Mouse (Mus musculus) hindbrain, embryonic 16.5 days (tissue): Measurements from ENCODE around the gene Dnal4. TPM values are rescaled to one million over a fixed set of nuclear protein-coding genes. Genes with fewer than 3 reads are reported as not detected.
A peak's percentile ranks its signal among the peaks of the same experiment; 100 is the strongest.

Experiments
- ATAC-seq: fragments of 200-750 bp; cut with Nextera tagmentation; 2 replicates; pipeline ENCODE4 v1.8.0; 2017; ENCODE audit warnings: moderate TSS enrichment, moderate library complexity
- H3K27ac ChIP-seq: fragments of 300-500 bp; sonication (generic); 2 replicates; pipeline ENCODE4 v1.5.1; 2014; ENCODE audit warnings: low read depth, mild to moderate bottlenecking, control low read depth, low read length, moderate library complexity
- H3K27me3 ChIP-seq: fragments of 300-500 bp; sonication (generic); replicated peaks from 2 replicates; pipeline ENCODE4 v1.6.1; 2014; ENCODE audit warnings: low read length; ENCODE audit not compliant: control insufficient read depth, insufficient read depth
- H3K36me3 ChIP-seq: fragments of 300-500 bp; sonication (generic); 2 replicates; pipeline ENCODE4 v1.6.1; 2014; ENCODE audit warnings: mild to moderate bottlenecking, low read length, moderate library complexity, mixed read lengths; ENCODE audit not compliant: control insufficient read depth, insufficient read depth
- H3K4me1 ChIP-seq: fragments of 300-500 bp; sonication (generic); 2 replicates; pipeline ENCODE4 v1.6.1; 2014; ENCODE audit warnings: low read depth, low read length; ENCODE audit not compliant: control insufficient read depth, insufficient read depth
- H3K4me2 ChIP-seq: fragments of 300-500 bp; sonication (generic); 2 replicates; pipeline ENCODE4 v1.6.1; 2014; ENCODE audit warnings: mild to moderate bottlenecking, low read length, control low read depth, moderate library complexity
- H3K4me3 ChIP-seq: fragments of 300-500 bp; sonication (generic); 2 replicates; pipeline ENCODE4 v1.5.1; 2014; ENCODE audit warnings: mild to moderate bottlenecking, low read length, control low read depth, moderate library complexity
- H3K9ac ChIP-seq: fragments of 300-500 bp; sonication (generic); 2 replicates; pipeline ENCODE4 v1.6.1; 2014; ENCODE audit warnings: low read depth, mild to moderate bottlenecking, control low read depth, low read length, moderate library complexity
- H3K9me3 ChIP-seq: fragments of 300-500 bp; sonication (generic); 2 replicates; pipeline ENCODE4 v1.6.1; 2014; ENCODE audit warnings: mild to moderate bottlenecking, low read length, moderate library complexity; ENCODE audit not compliant: control insufficient read depth
- WGBS: fragments of 180-500 bp; shearing (Covaris S2); extraction: QIAGEN DNeasy Blood & Tissue Kit; methylation state at CpG from one replicate; pipeline ENCODE4 v1.1.7; 2014; 5-methylcytosine and 5-hydroxymethylcytosine counted together
- polyA plus RNA-seq: library from polyadenylated mRNA; unstranded; fragments of >200 nt; fragmentation: Nextera tagmentation; extraction: Ambion mirVana; gene quantifications from 2 replicates; pipeline ENCODE4 v1.2.1, GENCODE M21; 2015

The Dnal4 gene
- polyA plus RNA-seq, 1 experiment from 2014 or later: 61.8 TPM

- Histone ChIP-seq H3K36me3 (peaks cover 3% of the 10 kb centered on the region; the same call in 1 of the 2 replicates), H3K27ac (no peak overlapping the region), H3K27me3 (no peaks in the 10 kb centered on the region), H3K4me1 (peaks cover 12% of the 10 kb centered on the region), H3K4me2 (no peak overlapping the region), H3K9ac (no peak overlapping the region), H3K4me3 (no peak overlapping the region), H3K9me3 (no peaks in the 10 kb centered on the region)
- ATAC-seq: no peak
- WGBS: 77% methylated on average over 16 of the region's 16 CpGs
Observed at GRCm38 (mm10) chr15:79767327-79767961, 10.2 kb downstream of the Dnal4 start.

- Histone ChIP-seq H3K36me3 (peaks cover 7% of the 10 kb centered on the region; the same call in 1 of the 2 replicates), H3K9ac (no peak overlapping the region), H3K4me1 (peaks cover 12% of the 10 kb centered on the region), H3K27me3 (no peaks in the 10 kb centered on the region), H3K9me3 (no peaks in the 10 kb centered on the region), H3K4me2 (no peak overlapping the region), H3K27ac (no peak overlapping the region), H3K4me3 (no peak overlapping the region)
- ATAC-seq: no peak
- WGBS: 81% methylated on average over 10 of the region's 10 CpGs
Observed at GRCm38 (mm10) chr15:79766586-79767071, 11.0 kb downstream of the Dnal4 start.

GRCm38 (mm10) chr15:79766168-79766567, 11.5 kb downstream of the Dnal4 start:
- Histone ChIP-seq H3K4me1 (peaks cover 10% of the 10 kb centered on the region), H3K27me3 (no peaks in the 10 kb centered on the region), H3K27ac (no peak overlapping the region), H3K4me2 (no peak overlapping the region), H3K4me3 (no peak overlapping the region), H3K9ac (no peak overlapping the region), H3K9me3 (no peaks in the 10 kb centered on the region), H3K36me3 (peaks cover 9% of the 10 kb centered on the region; the same call in 1 of the 2 replicates)
- WGBS: 64% methylated on average over 10 of the region's 10 CpGs
- no peak for ATAC-seq

- no peak overlapping the region for H3K4me3 ChIP-seq
- H3K4me2 ChIP-seq: no peak overlapping the region
- H3K27me3 ChIP-seq: no peaks in the 10 kb centered on the region
- H3K9me3 ChIP-seq: no peaks in the 10 kb centered on the region
- 75% methylated on average over 2 of the region's 2 CpGs for WGBS
- peaks cover 7% of the 10 kb centered on the region for H3K4me1 ChIP-seq
- H3K36me3 ChIP-seq: peaks cover 9% of the 10 kb centered on the region; the same call in 1 of the 2 replicates
- H3K9ac ChIP-seq: no peak overlapping the region
- no peak overlapping the region for H3K27ac ChIP-seq
- ATAC-seq: no peak
Observed at GRCm38 (mm10) chr15:79765361-79765760, 12.3 kb downstream of the Dnal4 start.

GRCm38 (mm10) chr15:79764539-79765267, 12.9 kb downstream of the Dnal4 start:
- no peaks in the 10 kb centered on the region for H3K9me3 ChIP-seq
- H3K4me2 ChIP-seq: no peak overlapping the region
- H3K4me1 ChIP-seq: peaks cover 7% of the 10 kb centered on the region
- no peak overlapping the region for H3K9ac ChIP-seq
- peaks cover 9% of the 10 kb centered on the region; the same call in 1 of the 2 replicates for H3K36me3 ChIP-seq
- H3K27ac ChIP-seq: no peak overlapping the region
- no peak for ATAC-seq
- H3K4me3 ChIP-seq: no peak overlapping the region
- H3K27me3 ChIP-seq: no peaks in the 10 kb centered on the region
- WGBS: 77% methylated on average over 11 of the region's 11 CpGs

- Histone ChIP-seq H3K4me3 (no peak overlapping the region), H3K27me3 (no peaks in the 10 kb centered on the region), H3K9ac (no peak overlapping the region), H3K9me3 (no peaks in the 10 kb centered on the region), H3K27ac (no peak overlapping the region), H3K4me2 (no peak overlapping the region), H3K4me1 (peaks cover 7% of the 10 kb centered on the region; the same call in 1 of the 2 replicates), H3K36me3 (peaks cover 9% of the 10 kb centered on the region; the same call in 1 of the 2 replicates)
- ATAC-seq: 0 out of 2 replicates have a peak, but pooled peaks have one; percentile 45
- 89% methylated on average over 7 of the region's 7 CpGs for WGBS
Observed at GRCm38 (mm10) chr15:79763601-79764246, 13.9 kb downstream of the Dnal4 start.

- Histone ChIP-seq H3K9ac (no peak overlapping the region), H3K27ac (no peak overlapping the region), H3K4me2 (no peak overlapping the region), H3K36me3 (peaks cover 9% of the 10 kb centered on the region; the same call in 1 of the 2 replicates), H3K9me3 (no peaks in the 10 kb centered on the region), H3K4me3 (no peak overlapping the region), H3K27me3 (no peaks in the 10 kb centered on the region), H3K4me1 (peaks cover 7% of the 10 kb centered on the region; the same call in 1 of the 2 replicates)
- WGBS: 92% methylated on average over 9 of the region's 9 CpGs
- ATAC-seq: no peak
Observed at GRCm38 (mm10) chr15:79763001-79763400, 14.6 kb downstream of the Dnal4 start.

- H3K4me1 ChIP-seq: peaks cover 2% of the 10 kb centered on the region; the same call in 1 of the 2 replicates
- 79% methylated on average over 6 of the region's 6 CpGs for WGBS
- no peak for ATAC-seq
- H3K36me3 ChIP-seq: peaks cover 9% of the 10 kb centered on the region; the same call in 1 of the 2 replicates
- no peaks in the 10 kb centered on the region for H3K27me3 ChIP-seq
- H3K9me3 ChIP-seq: no peaks in the 10 kb centered on the region
- H3K4me2 ChIP-seq: no peak overlapping the region
- no peak overlapping the region for H3K4me3 ChIP-seq
- no peak overlapping the region for H3K9ac ChIP-seq
- no peak overlapping the region for H3K27ac ChIP-seq
Observed at GRCm38 (mm10) chr15:79760956-79761355, 16.7 kb downstream of the Dnal4 start.

GRCm38 (mm10) chr15:79757118-79757517, 20.5 kb downstream of the Dnal4 start:
- Histone ChIP-seq H3K27ac (no peak overlapping the region), H3K36me3 (0 out of 2 replicates have a peak, but pooled peaks cover 6% of the 10 kb centered on the region), H3K4me1 (no peaks in the 10 kb centered on the region), H3K27me3 (no peaks in the 10 kb centered on the region), H3K9ac (no peak overlapping the region), H3K4me3 (no peak overlapping the region), H3K9me3 (no peaks in the 10 kb centered on the region), H3K4me2 (no peak overlapping the region)
- no peak for ATAC-seq
- 93% methylated on average over 3 of the region's 3 CpGs for WGBS
